Mouse (Mus musculus): ENCODE data around the gene Zan. TPM values are rescaled to one million over a fixed set of nuclear protein-coding genes. Genes with fewer than 3 reads are reported as not detected.
A peak's percentile ranks its signal among the peaks of the same experiment; 100 is the strongest.

Zan gene
- polyA plus RNA-seq, 1 experiment: 0.04 TPM

DNA sequence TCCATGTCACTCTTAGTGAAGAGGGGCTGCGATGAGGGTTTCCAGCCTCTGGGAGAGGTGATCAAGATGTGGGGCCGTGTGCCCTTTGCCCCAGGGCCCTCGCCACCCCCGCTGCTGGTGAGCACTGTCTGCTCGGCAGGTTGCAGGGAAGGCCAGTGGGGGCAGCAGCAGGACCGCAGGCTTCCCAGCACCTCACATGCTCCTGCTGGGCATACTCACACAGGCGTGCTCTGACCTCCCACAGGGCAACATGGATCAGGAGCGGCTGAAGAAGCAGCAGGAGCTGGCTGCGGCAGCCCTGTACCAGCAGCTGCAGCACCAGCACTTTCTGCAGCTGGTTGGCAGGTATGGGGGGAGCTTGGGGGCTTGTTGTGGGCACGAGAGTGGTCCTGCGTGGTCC is 45.8 kb upstream of the Zan start:
- no peaks in the 10 kb centered on the region for H3K9me3 ChIP-seq (replicated peaks; ENCODE audit: control insufficient read depth, insufficient read depth, low read length, poor library complexity, severe bottlenecking)
- no peaks in the 10 kb centered on the region for H3K27me3 ChIP-seq (ENCODE audit: control insufficient read depth, insufficient read depth, low read length, poor library complexity, severe bottlenecking)
- no peak overlapping the region for H3K4me3 ChIP-seq (ENCODE audit: low read depth, low read length)
- H3K36me3 ChIP-seq (ENCODE audit: control insufficient read depth, insufficient read depth, low read length, poor library complexity, severe bottlenecking): peaks cover 58% of the 10 kb centered on the region
- no peak overlapping the region for H3K27ac ChIP-seq (ENCODE audit: insufficient read depth, low read length)
- H3K4me1 ChIP-seq (ENCODE audit: control insufficient read depth, insufficient read depth, low read length): peaks cover 9% of the 10 kb centered on the region
- no peak overlapping the region for H3K9ac ChIP-seq (ENCODE audit: low read depth, poor library complexity, severe bottlenecking)
- no peak for TF ChIP-seq CTCF (IDR thresholded peaks at IDR 0.05; ENCODE audit: low read depth, low read length)
- TF ChIP-seq POLR2A (IDR thresholded peaks at IDR 0.05; ENCODE audit: insufficient read depth, low read length): no peak
- no peak for TF ChIP-seq EP300 (IDR thresholded peaks at IDR 0.05; ENCODE audit: insufficient read depth, low read depth, low read length)

DNA sequence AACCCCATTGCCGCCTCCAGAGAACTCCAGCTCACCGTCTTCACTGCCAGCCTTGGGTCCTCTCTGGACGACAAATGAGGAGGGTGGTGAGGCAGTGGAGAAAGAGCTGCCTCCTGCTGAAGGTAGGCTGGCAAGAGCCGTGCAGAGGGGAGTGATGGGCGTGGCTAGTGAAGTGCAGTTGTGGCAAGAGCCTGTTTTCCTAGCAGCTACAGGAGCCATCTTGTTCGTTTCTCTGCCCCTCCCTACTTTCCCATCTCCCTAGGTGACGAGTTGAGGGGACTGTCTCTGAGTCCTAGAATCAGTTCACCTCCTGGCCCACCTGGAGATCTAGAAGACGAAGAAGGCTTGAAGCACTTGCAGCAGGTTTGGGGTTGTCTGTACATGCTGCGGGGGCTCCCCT is 45.0 kb upstream of the Zan start:
- TF ChIP-seq POLR2A (IDR thresholded peaks at IDR 0.05; ENCODE audit: insufficient read depth, low read length): no peak
- Histone ChIP-seq H3K4me1 (ENCODE audit: control insufficient read depth, insufficient read depth, low read length) (peaks cover 9% of the 10 kb centered on the region), H3K9me3 (replicated peaks; ENCODE audit: control insufficient read depth, insufficient read depth, low read length, poor library complexity, severe bottlenecking) (no peaks in the 10 kb centered on the region), H3K27ac (ENCODE audit: insufficient read depth, low read length) (no peak overlapping the region), H3K9ac (ENCODE audit: low read depth, poor library complexity, severe bottlenecking) (no peak overlapping the region), H3K27me3 (ENCODE audit: control insufficient read depth, insufficient read depth, low read length, poor library complexity, severe bottlenecking) (no peaks in the 10 kb centered on the region), H3K4me3 (ENCODE audit: low read depth, low read length) (no peak overlapping the region), H3K36me3 (ENCODE audit: control insufficient read depth, insufficient read depth, low read length, poor library complexity, severe bottlenecking) (peaks cover 58% of the 10 kb centered on the region)

GRCm38 (mm10) chr5:137519691-137520550 is 43.1 kb upstream of the Zan start:
- no peak overlapping the region for H3K4me3 ChIP-seq (ENCODE audit: low read depth, low read length)
- no peak for TF ChIP-seq EP300 (IDR thresholded peaks at IDR 0.05; ENCODE audit: insufficient read depth, low read depth, low read length)
- peaks cover 47% of the 10 kb centered on the region for H3K36me3 ChIP-seq (ENCODE audit: control insufficient read depth, insufficient read depth, low read length, poor library complexity, severe bottlenecking)

GRCm38 (mm10) chr5:137518436-137518835 is 41.6 kb upstream of the Zan start, which contains the start of gene Gigyf1:
Gene Gigyf1 (plus strand): TSS chr5:137518548.
- Histone ChIP-seq H3K9ac (ENCODE audit: low read depth, poor library complexity, severe bottlenecking) (no peak within 1 kb of the TSS), H3K9me3 (replicated peaks; ENCODE audit: control insufficient read depth, insufficient read depth, low read length, poor library complexity, severe bottlenecking) (no peaks in the 10 kb centered on the region), H3K36me3 (ENCODE audit: control insufficient read depth, insufficient read depth, low read length, poor library complexity, severe bottlenecking) (peaks cover 36% of the 10 kb centered on the region), H3K4me3 (ENCODE audit: low read depth, low read length) (no peak within 1 kb of the TSS), H3K4me1 (ENCODE audit: control insufficient read depth, insufficient read depth, low read length) (peaks cover 6% of the 10 kb centered on the region), H3K27me3 (ENCODE audit: control insufficient read depth, insufficient read depth, low read length, poor library complexity, severe bottlenecking) (no peaks in the 10 kb centered on the region), H3K27ac (ENCODE audit: insufficient read depth, low read length) (no peak within 1 kb of the TSS)
- TF ChIP-seq POLR2A (IDR thresholded peaks at IDR 0.05; ENCODE audit: insufficient read depth, low read length) (no peak), EP300 (IDR thresholded peaks at IDR 0.05; ENCODE audit: insufficient read depth, low read depth, low read length) (no peak), CTCF (IDR thresholded peaks at IDR 0.05; ENCODE audit: low read depth, low read length) (peak; percentile 78)

More at GRCm38 (mm10) chr5:137519691-137520550, 43.1 kb upstream of the Zan start:
- Histone ChIP-seq H3K9ac (ENCODE audit: low read depth, poor library complexity, severe bottlenecking) (no peak overlapping the region), H3K27ac (ENCODE audit: insufficient read depth, low read length) (no peak overlapping the region), H3K9me3 (replicated peaks; ENCODE audit: control insufficient read depth, insufficient read depth, low read length, poor library complexity, severe bottlenecking) (no peaks in the 10 kb centered on the region), H3K27me3 (ENCODE audit: control insufficient read depth, insufficient read depth, low read length, poor library complexity, severe bottlenecking) (no peaks in the 10 kb centered on the region), H3K4me1 (ENCODE audit: control insufficient read depth, insufficient read depth, low read length) (peaks cover 6% of the 10 kb centered on the region)

DNA sequence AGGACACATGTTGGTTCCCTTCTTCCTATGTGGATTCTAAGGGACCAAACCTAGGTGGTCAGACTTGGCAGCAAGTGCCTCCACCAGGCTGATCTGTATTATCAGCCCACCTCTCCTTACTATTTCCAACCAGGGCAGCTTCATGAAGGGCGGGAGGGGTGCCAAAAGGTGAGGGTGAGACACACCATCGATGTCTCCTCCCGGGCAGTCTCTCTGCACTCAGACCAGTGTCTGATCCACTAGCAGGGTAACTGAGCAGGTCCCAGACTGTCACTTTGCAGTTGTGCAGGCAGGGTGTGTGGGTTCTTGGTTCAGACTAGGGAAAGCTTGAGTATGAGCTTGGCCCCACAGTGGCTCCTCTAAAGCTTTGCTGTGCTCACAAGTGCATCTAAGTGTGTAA is 37.9 kb upstream of the Zan start:
- H3K27ac ChIP-seq (ENCODE audit: insufficient read depth, low read length): no peak overlapping the region
- no peak for TF ChIP-seq CTCF (IDR thresholded peaks at IDR 0.05; ENCODE audit: low read depth, low read length)
- TF ChIP-seq EP300 (IDR thresholded peaks at IDR 0.05; ENCODE audit: insufficient read depth, low read depth, low read length): no peak
- TF ChIP-seq POLR2A (IDR thresholded peaks at IDR 0.05; ENCODE audit: insufficient read depth, low read length): no peak
- no peaks in the 10 kb centered on the region for H3K9me3 ChIP-seq (replicated peaks; ENCODE audit: control insufficient read depth, insufficient read depth, low read length, poor library complexity, severe bottlenecking)
- no peak overlapping the region for H3K4me3 ChIP-seq (ENCODE audit: low read depth, low read length)
- peaks cover 12% of the 10 kb centered on the region for H3K36me3 ChIP-seq (ENCODE audit: control insufficient read depth, insufficient read depth, low read length, poor library complexity, severe bottlenecking)
- no peak overlapping the region for H3K9ac ChIP-seq (ENCODE audit: low read depth, poor library complexity, severe bottlenecking)
- peaks cover 1% of the 10 kb centered on the region for H3K4me1 ChIP-seq (ENCODE audit: control insufficient read depth, insufficient read depth, low read length)
- H3K27me3 ChIP-seq (ENCODE audit: control insufficient read depth, insufficient read depth, low read length, poor library complexity, severe bottlenecking): no peaks in the 10 kb centered on the region

- H3K9me3 ChIP-seq (replicated peaks; ENCODE audit: control insufficient read depth, insufficient read depth, low read length, poor library complexity, severe bottlenecking): no peaks in the 10 kb centered on the region
- H3K4me1 ChIP-seq (ENCODE audit: control insufficient read depth, insufficient read depth, low read length): peaks cover 1% of the 10 kb centered on the region
- H3K27me3 ChIP-seq (ENCODE audit: control insufficient read depth, insufficient read depth, low read length, poor library complexity, severe bottlenecking): no peaks in the 10 kb centered on the region
- H3K27ac ChIP-seq (ENCODE audit: insufficient read depth, low read length): no peak overlapping the region
- no peak for TF ChIP-seq POLR2A (IDR thresholded peaks at IDR 0.05; ENCODE audit: insufficient read depth, low read length)
- no peak for TF ChIP-seq CTCF (IDR thresholded peaks at IDR 0.05; ENCODE audit: low read depth, low read length)
- TF ChIP-seq EP300 (IDR thresholded peaks at IDR 0.05; ENCODE audit: insufficient read depth, low read depth, low read length): no peak
- H3K4me3 ChIP-seq (ENCODE audit: low read depth, low read length): no peak overlapping the region
- H3K9ac ChIP-seq (ENCODE audit: low read depth, poor library complexity, severe bottlenecking): no peak overlapping the region
- peaks cover 6% of the 10 kb centered on the region; the same call in 1 of the 2 replicates for H3K36me3 ChIP-seq (ENCODE audit: control insufficient read depth, insufficient read depth, low read length, poor library complexity, severe bottlenecking)
Measured at GRCm38 (mm10) chr5:137513951-137514721, 37.3 kb upstream of the Zan start.

Measured in ES-Bruce4 (cell line).